Mouse (Mus musculus) mature B cell (primary cell): Measurements from ENCODE around the gene Lif.

Source experiments
- in situ Hi-C: fragments of 300-500 bp; cut with MboI; formaldehyde crosslinking; loops from 2 replicates; pipeline ENCODE4 v1.14.3; 2019

Lif gene

DNA sequence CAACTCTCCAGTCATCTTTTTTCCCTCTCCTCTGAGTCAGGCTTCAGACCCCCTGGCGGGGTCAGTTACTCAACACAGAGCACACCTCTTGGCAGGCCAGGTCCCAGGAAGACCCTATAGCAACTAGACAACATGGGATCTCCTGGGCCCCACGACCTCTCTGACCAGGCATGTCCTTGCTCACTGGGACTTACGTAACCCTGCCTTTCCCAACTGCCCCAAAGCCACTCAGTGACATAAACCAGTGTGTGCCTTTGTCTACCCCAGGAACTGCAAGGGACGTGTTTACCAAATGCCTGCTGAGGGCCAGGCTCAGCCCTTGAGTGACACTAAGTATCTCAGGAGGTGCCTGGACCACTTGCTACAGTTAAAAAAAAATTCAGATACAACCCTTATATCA is 27.5 kb upstream of the Lif start:
- in situ Hi-C loops: no loop called here

DNA sequence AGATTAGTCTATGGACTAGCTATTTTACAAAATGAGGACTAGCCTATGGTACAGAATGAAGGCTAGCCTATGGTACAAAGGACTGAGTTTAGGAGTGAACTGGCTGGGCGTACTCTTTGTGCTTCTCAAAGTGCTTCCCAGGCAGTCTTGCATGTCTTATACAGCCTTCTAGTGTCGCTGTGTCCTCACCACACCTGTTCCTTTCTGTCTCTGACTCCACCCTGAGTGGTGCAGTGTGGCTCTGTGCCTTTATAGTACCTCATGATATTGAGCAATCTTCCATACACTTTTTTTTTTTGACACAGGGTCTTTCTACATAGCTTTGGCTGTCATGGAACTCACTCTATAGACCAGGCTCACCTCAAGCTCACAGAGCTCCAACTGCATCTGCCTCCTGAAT is 25.9 kb upstream of the Lif start:
- in situ Hi-C loops: no loop called here

GRCm38 (mm10) chr11:4232644-4233043 is 24.7 kb upstream of the Lif start:
- in situ Hi-C loops: no loop called here

GRCm38 (mm10) chr11:4235052-4235655 is 22.2 kb upstream of the Lif start:
- in situ Hi-C loops: no loop called here

- in situ Hi-C loops: no loop called here
Measured at GRCm38 (mm10) chr11:4235665-4236545, 21.5 kb upstream of the Lif start, which contains the start of gene Osm. TSS of gene Osm (plus strand) at chr11:4236420.

DNA sequence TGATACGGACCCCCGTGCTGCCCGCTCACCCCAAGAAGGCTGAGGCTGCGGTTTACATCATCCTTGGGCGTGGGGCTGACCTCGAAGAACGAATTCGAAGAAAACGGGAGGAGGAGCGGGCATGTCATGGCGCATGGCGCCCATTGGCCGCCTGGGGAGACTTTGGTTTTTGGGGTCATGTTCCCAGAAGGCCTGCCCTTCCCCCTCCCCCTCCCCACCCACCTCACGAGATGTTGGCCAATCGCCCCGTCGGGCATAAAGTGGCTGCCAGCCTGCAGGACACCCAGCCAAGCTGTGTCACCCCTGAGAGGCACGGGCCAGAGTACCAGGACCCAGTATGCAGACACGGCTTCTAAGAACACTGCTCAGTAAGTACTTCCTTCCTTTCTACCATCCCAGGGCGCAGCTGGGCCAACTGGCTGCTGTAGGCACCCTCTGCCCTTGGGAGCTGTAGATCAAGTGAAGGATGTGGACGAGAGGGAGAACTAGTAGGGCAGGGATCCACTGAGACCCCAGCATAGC is 20.8 kb upstream of the Lif start:
- in situ Hi-C loops: no loop called here

- in situ Hi-C loops: no loop called here
Measured at GRCm38 (mm10) chr11:4237389-4237912, 19.9 kb upstream of the Lif start.

- in situ Hi-C loops: no loop called here
Measured at GRCm38 (mm10) chr11:4238167-4238566, 19.2 kb upstream of the Lif start.

DNA sequence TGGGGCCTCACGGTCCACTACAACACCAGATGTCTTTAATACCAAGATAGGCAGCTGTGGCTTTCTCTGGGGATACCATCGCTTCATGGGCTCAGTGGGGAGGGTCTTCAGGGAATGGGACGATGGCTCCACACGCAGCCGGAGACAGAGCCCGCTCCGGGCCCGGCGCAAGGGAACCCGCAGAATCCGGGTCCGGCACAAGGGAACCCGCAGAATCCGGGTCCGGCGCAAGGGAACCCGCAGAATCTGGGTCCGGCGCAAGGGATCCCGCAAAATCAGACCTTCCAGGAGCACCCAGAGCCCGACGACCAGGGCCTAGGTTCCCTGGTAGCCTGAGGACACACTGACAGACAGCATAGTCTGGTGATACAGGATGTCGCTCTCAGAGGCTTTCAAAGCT is 17.7 kb upstream of the Lif start:
- in situ Hi-C loops: no loop called here

DNA sequence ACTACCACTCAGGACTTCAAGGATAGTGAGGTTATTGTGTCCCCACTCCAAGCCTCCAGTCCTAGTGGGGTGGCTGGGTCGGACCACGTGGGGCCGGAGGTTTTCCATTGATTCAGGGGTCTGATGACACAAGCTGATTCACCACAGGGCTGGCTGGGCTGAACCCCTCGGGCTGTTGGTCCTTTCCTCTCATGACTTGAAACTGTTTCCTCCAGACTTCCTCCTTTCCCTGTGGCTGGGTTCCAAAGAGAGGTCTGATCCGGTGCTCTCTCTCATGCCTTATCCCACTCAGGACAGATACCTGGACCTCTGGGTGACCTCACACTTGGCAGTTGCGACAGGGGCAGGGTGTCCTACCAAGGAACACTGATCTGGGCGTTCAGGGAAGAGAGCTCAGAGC is 17.2 kb upstream of the Lif start:
- in situ Hi-C loops: no loop called here

DNA sequence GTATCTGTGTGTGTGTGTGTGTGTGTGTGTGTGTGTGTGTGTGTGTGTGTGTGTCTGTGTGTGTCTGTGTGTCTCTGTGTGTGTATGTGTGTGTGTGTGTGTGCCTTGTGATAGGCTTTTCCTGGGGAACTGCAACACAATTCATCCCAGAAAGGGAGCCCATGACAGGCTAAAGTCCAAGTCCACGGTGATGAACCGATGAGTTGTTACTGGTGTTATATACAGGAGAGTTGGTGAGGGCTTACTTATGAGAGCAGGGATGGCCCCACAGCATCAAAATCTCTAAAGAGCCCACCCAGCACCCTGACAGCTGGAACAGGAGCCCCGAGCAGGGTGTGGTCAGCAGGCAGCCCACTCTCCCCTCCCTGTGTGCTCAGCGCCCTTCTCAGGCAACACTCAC is 16.2 kb upstream of the Lif start:
- in situ Hi-C loops: no loop called here

DNA sequence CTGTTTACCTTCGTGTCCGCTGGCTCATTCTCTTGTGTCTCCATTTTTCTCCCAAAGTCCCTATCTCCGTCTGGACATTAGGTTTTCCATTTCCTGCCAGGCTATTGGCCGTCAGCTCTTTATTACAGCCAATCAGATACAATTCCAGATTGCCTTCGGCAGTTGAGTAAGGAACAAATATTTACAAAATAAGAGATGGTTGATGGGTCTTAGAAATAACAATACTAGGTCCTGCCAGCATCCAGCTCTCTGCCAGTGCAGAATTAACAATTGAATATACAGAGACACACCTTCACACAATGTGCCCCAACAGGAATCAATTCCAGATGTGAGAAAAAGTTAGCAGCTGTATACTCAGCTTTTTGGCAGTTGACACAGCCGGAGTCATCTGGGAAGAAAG is 11.2 kb upstream of the Lif start:
- in situ Hi-C loops: no loop called here

GRCm38 (mm10) chr11:4246623-4247022 is 10.7 kb upstream of the Lif start:
- in situ Hi-C loops: no loop called here

- in situ Hi-C loops: no loop called here
Measured at GRCm38 (mm10) chr11:4247201-4247959, 10.0 kb upstream of the Lif start.

DNA sequence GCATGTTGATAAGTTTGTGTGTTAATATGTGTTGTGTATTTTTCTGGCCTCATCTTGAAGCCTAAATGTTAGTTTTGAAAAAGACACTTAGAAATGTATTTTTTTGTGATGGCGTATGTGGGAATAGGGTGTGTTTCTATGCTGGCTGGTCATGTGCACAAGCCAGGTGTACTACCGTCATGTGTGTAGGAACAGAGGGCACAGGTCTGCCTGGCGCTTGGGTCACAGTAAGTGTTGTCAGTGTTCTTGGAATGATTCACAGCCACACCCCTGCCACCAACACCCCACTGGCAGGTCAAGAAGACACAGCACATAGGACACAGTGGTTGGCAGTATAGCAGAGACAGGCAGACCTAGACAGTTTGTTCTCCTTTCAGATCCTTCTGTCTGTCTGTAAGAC is 8.2 kb upstream of the Lif start:
- in situ Hi-C loops: no loop called here

DNA sequence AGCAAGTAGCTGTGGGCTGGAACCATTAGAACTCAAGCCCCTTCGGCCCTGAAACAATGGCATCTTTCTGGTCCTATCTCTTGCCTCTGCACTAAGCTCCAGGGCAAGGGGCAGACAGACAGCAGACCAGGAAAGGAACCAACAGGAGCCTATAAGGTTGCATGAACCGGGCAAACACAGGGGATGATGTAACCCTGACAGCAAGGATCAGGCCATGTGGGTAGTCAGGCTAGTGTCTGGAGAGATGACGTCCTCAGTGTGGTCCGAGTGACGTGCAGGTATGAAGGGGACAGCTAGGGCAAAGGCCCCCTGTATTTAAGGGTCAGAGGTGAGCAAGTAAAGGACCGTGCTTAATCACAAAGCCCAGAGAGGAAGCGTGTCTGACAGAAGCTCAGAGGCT is 7.1 kb upstream of the Lif start:
- in situ Hi-C loops: loop anchor here (10.0 kb wide), 1 partner anchor 175 kb away; no protein-coding TSS in a partner anchor

- in situ Hi-C loops: loop anchor here (10.0 kb wide), 1 partner anchor 173 kb away; no protein-coding TSS in a partner anchor
Measured at GRCm38 (mm10) chr11:4251376-4251775, 6.0 kb upstream of the Lif start.

DNA sequence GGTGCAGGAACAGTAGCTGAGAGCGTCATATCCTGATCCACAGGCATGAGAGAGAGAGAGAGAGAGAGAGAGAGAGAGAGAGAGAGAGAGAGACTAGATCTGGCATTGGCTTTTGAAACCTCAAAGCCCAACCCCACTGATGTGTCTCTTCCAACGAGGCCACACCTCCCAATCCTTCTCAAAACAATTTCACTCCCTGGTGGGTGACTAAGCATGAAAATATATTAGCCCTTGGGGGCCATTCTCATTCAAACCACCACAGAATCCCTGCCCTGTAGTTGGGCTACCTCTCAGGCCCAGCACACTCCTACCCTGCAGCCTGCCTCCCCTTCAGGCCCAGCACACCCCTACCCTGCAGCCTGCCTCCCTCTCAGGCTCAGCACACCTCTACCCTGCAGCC is 4.5 kb upstream of the Lif start:
- in situ Hi-C loops: loop anchor here (10.0 kb wide), 1 partner anchor 172 kb away; no protein-coding TSS in a partner anchor

- in situ Hi-C loops: loop anchor here (5.0 to 10.0 kb wide), 2 partner anchors 40 to 167 kb away; partner anchors contain the start of gene Castor1
Measured at GRCm38 (mm10) chr11:4257756-4258155, 399 bp downstream of the Lif start.

DNA sequence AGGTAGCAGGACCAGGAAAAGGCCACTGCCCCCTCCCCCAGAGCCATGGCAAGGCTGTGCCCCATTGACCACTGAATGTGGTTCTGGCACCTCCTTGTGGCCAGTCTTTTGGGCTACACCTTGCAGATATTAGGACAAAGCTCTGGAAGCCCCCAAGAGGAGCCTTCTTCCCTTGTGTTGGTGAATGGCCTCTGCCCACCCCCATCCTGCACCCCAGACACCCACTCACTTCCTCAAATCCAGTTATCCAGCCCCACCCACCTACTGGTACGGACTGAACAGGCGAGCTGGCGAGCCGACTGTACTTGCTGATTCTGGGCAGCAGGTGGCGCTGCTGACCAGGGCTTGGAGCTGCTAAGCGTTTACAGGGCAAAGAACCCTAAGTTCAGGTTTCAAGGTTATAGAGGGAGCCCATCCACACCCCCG is 1.3 kb downstream of the Lif start:
- in situ Hi-C loops: loop anchor here (5.0 to 10.0 kb wide), 2 partner anchors 41 to 166 kb away; partner anchors contain the start of gene Castor1

- in situ Hi-C loops: no loop called here
Measured at GRCm38 (mm10) chr11:4260463-4261187, 3.3 kb downstream of the Lif start.
